Mouse (Mus musculus): Measurements from ENCODE around the gene Cggbp1.
A peak's percentile ranks its signal among the peaks of the same experiment; 100 is the strongest.

The Cggbp1 gene

GRCm38 (mm10) chr16:64873416-64874305 is 21.9 kb downstream of the Cggbp1 start:
- peak; percentile 55 for DNase-seq (ENCODE audit: low spot score)

GRCm38 (mm10) chr16:64875384-64875783 is 23.6 kb downstream of the Cggbp1 start:
- DNase-seq (ENCODE audit: low spot score), result no peak

- DNase-seq (ENCODE audit: low spot score), result no peak
Observed at GRCm38 (mm10) chr16:64875822-64876221, 24.0 kb downstream of the Cggbp1 start.

- no peak for DNase-seq (ENCODE audit: low spot score)
Observed at GRCm38 (mm10) chr16:64876631-64877265, 25.0 kb downstream of the Cggbp1 start.

GRCm38 (mm10) chr16:64877314-64877713 is 25.5 kb downstream of the Cggbp1 start:
- no peak for DNase-seq (ENCODE audit: low spot score)

GRCm38 (mm10) chr16:64878611-64879132 is 26.9 kb downstream of the Cggbp1 start:
- DNase-seq (ENCODE audit: low spot score), result no peak

- DNase-seq (ENCODE audit: low spot score), result no peak
Observed at GRCm38 (mm10) chr16:64879735-64880134, 27.9 kb downstream of the Cggbp1 start.

GRCm38 (mm10) chr16:64880986-64881385 is 29.2 kb downstream of the Cggbp1 start:
- DNase-seq (ENCODE audit: low spot score), result no peak

GRCm38 (mm10) chr16:64881442-64881841 is 29.6 kb downstream of the Cggbp1 start:
- no peak for DNase-seq (ENCODE audit: low spot score)

GRCm38 (mm10) chr16:64883896-64884295 is 32.1 kb downstream of the Cggbp1 start:
- DNase-seq (ENCODE audit: low spot score), result no peak

GRCm38 (mm10) chr16:64884420-64884838 is 32.6 kb downstream of the Cggbp1 start:
- DNase-seq (ENCODE audit: low spot score), result no peak

- no peak for DNase-seq (ENCODE audit: low spot score)
Observed at GRCm38 (mm10) chr16:64885142-64885541, 33.3 kb downstream of the Cggbp1 start.

GRCm38 (mm10) chr16:64885547-64885946 is 33.8 kb downstream of the Cggbp1 start:
- DNase-seq (ENCODE audit: low spot score), result no peak

GRCm38 (mm10) chr16:64889496-64889895 is 37.7 kb downstream of the Cggbp1 start:
- DNase-seq (ENCODE audit: low spot score), result no peak

- DNase-seq (ENCODE audit: low spot score), result no peak
Observed at GRCm38 (mm10) chr16:64899084-64899483, 47.3 kb downstream of the Cggbp1 start.

GRCm38 (mm10) chr16:64903328-64903727 is 51.5 kb downstream of the Cggbp1 start:
- DNase-seq (ENCODE audit: low spot score), result no peak

GRCm38 (mm10) chr16:64907112-64907511 is 55.3 kb downstream of the Cggbp1 start:
- DNase-seq (ENCODE audit: low spot score), result no peak

- no peak for DNase-seq (ENCODE audit: low spot score)
Observed at GRCm38 (mm10) chr16:64908747-64909146, 57.0 kb downstream of the Cggbp1 start.
